Mouse (Mus musculus) liver, embryonic 16.5 days (tissue): Measurements from ENCODE around the gene Trmt112. TPM values are rescaled to one million over a fixed set of nuclear protein-coding genes. Genes with fewer than 3 reads are reported as not detected.

Experiments
- microRNA-seq: library from miRNA; unstranded; fragments of <30 nt; microRNA quantifications from one replicate; pipeline ENCODE4, GENCODE M21; 2016
- polyA plus RNA-seq: library from polyadenylated mRNA; unstranded; fragments of >200 nt; fragmentation: Nextera tagmentation; extraction: Ambion mirVana; gene quantifications from 2 replicates; pipeline ENCODE4 v1.2.1, GENCODE M21; 2015

Gene Trmt112
- polyA plus RNA-seq, 1 experiment from 2014 or later, result 57.3 TPM

Small RNA genes within 50 kb of the gene (microRNA-seq; reads per million reads assigned to microRNA genes)
- gene Mir6990, result 0.98 reads per million

Other genes with a start within 250 kb of the Trmt112 start
- gene Rps6ka4, start 69.1 kb upstream of the Trmt112 start, polyA plus RNA-seq, result 5.0 and 5.5 TPM in 2 replicates
- 1.9 and 2.8 TPM in 2 replicates for gene Ccdc88b, start 51.5 kb upstream of the Trmt112 start, polyA plus RNA-seq
- 140 and 161 TPM in 2 replicates for gene Prdx5, start 408 bp downstream of the Trmt112 start, polyA plus RNA-seq
- gene Esrra, start 12.1 kb downstream of the Trmt112 start, polyA plus RNA-seq, result 3.6 and 4.8 TPM in 2 replicates
- 0.16 and 0.50 TPM in 2 replicates for gene Catsperz, start 15.7 kb downstream of the Trmt112 start, polyA plus RNA-seq
- gene Kcnk4, start 24.8 kb downstream of the Trmt112 start, polyA plus RNA-seq, result 0.04 and 0.11 TPM in 2 replicates
- 24.8 and 25.2 TPM in 2 replicates for gene Bad, start 32.2 kb downstream of the Trmt112 start, polyA plus RNA-seq
- 5.2 and 5.3 TPM in 2 replicates for gene Gpr137, start 32.8 kb downstream of the Trmt112 start, polyA plus RNA-seq
- 15.9 and 17.4 TPM in 2 replicates for gene Ppp1r14b, start 65.3 kb downstream of the Trmt112 start, polyA plus RNA-seq
- gene Plcb3, start 66.8 kb downstream of the Trmt112 start, polyA plus RNA-seq, result 4.8 and 6.6 TPM in 2 replicates
- gene Fkbp2, start 70.8 kb downstream of the Trmt112 start, polyA plus RNA-seq, result 91.1 and 101 TPM in 2 replicates
- gene Vegfb, start 78.0 kb downstream of the Trmt112 start, polyA plus RNA-seq, result 7.7 and 10.5 TPM in 2 replicates
- 9.9 and 10.5 TPM in 2 replicates for gene Dnajc4, start 82.9 kb downstream of the Trmt112 start, polyA plus RNA-seq
- 10.1 and 10.5 TPM in 2 replicates for gene Nudt22, start 86.4 kb downstream of the Trmt112 start, polyA plus RNA-seq
- 1.6 and 2.5 TPM in 2 replicates for gene Trpt1, start 86.4 kb downstream of the Trmt112 start, polyA plus RNA-seq
- gene Fermt3, start 109.8 kb downstream of the Trmt112 start, polyA plus RNA-seq, result 103 and 105 TPM in 2 replicates
- 103 and 104 TPM in 2 replicates for gene Stip1, start 130.3 kb downstream of the Trmt112 start, polyA plus RNA-seq
- 4.6 and 5.8 TPM in 2 replicates for gene Macrod1, start 147.1 kb downstream of the Trmt112 start, polyA plus RNA-seq
- 0.09 and 0.19 TPM in 2 replicates for gene Flrt1, start 196.0 kb downstream of the Trmt112 start, polyA plus RNA-seq